Mouse (Mus musculus) lung, postnatal 14 days (tissue): ENCODE measurements around the gene 5730596B20Rik.

Experiments used
- DNase-seq: peaks from one replicate; pipeline ENCODE4 v3.0.0; 2021

The 5730596B20Rik gene

GRCm38 (mm10) chr6:52225612-52226568 lies 48.6 kb downstream of the 5730596B20Rik start:
- DNase-seq, result no peak

DNA sequence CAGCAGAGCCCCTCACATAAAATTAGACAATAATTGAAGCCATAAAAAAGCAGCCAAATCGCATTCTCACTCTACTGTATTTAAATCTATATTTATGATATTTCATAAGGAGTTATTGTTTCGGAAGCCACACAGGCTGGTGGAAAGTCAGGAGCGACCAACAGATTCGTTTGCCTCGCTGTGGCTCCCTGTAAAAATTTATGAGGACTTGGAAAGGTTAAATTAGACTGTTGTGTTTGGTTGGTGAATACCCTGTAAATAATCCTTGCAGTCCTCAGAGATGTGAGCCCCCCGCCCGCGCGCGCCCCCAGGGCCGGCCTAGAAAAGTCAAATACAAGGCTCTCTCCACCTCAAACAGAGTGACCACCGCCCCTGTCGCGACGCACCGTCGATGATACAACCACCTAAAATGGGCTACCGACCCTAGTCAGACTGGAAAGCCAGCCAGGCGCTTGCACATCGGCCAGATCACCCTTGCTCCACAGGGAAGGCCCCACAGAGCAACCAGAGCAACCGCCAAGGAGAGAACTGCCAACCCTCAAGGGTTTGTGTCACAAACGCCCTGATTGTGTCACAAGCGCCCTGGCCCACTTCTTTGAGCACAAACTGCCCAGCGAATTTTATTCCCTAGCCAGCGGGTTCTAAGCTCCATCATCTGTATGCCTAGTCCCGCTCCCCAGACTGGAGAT lies 49.4 kb downstream of the 5730596B20Rik start:
- no peak for DNase-seq

- no peak for DNase-seq
Observed at GRCm38 (mm10) chr6:52227470-52228222, 50.3 kb downstream of the 5730596B20Rik start.

DNA sequence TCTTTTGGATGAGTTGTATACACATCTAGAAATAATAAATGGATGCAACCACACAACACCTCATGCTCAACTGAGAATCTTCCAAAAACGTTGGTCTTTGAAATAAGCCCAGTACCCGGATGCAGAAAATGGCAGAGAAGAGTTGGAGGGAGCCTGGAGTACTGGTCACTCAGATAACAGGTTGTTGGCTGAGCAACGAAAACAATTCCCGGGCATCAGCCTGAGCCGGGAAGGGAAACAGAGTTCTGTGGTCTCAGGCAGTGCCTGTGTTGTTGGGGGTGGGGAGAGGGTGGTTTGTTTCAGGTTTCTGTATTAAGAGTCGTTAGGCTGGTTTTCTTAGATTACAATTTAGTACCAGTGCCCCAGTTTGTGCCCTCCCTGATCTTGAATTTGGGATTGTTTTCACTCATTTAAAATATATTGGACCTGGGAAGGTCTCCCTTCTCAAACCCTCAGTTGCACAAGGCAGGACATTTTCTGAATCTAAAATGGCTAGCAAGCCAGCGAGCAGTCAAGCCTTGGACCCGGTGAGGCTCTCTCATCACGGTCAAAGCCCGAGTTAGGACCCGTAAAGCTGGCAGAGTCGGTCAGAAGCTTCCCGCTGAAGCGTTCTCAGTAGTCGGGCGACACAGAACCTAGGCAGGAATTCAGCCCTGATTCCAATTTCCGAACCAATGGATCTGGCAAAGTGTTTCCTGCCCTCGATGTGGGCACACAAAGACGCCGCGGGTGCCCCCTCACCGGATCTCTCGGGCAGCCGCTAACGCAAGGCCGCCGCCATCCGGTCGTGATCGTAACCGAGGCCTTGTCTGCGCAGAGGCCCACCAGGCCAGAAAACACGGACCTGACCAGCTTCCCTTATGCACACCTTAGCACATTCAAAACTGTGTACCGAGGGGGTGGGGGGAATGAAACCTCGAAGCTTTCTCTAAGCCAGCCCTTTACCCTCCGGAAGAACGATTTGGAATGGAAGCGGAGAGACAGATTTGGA lies 51.5 kb downstream of the 5730596B20Rik start:
- no peak for DNase-seq

DNA sequence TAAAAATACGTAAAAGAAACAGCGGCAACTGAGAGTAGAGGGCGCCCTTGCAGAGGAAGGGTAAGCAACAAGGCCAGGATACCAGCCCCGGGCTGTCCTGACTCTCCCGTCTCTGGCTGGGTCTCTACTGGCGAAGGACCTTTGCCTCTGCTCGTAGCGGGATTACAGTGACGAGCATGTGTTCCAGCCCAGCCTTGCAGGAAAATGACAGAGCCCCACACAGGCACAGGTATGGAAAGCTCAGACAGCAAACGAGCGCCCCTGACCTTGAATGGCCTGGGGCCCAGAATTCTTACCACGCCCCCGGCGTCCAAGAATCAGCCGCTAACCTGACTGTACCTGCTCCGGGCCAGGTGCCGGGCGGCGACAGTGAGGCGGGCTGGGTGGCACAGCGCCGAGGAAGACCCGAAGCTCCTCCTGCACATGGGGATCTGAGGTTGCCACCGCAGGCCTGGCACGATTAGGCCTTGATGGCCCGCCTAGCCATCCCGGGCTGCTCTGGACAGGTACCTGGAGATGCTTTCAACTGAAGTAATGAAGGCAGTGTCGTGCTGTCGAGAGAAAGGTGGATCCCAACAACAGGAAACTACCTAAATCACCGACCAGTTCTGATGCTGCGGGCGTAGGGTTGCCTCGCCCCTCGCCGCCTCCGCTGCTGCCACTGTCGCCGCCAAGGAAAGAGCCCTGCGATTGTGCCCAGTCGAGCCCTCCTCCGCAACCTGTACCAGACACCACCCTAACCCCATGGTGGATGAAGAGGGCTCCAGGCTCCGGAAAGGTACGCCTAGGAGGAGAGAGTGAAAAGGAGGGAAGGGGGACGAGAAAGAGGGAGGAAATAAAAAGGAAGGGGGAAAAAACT lies 52.5 kb downstream of the 5730596B20Rik start:
- no peak for DNase-seq
